Mouse (Mus musculus) heart, adult 2 months (tissue): ENCODE results near the gene Rps8. TPM values are rescaled to one million over a fixed set of nuclear protein-coding genes. Genes with fewer than 3 reads are reported as not detected.
A peak's percentile ranks its signal among the peaks of the same experiment; 100 is the strongest.
"Not testable (repeated sequence)": the region's sequence is repeated elsewhere in the genome, so short reads cannot be mapped to it uniquely, and the experiment has no call there.

Experiments
- DNase-seq, 2 experiments: peaks; one replicate each; pipeline ENCODE4 v3.0.0; 2021
- H3K27ac ChIP-seq: fragments of 200-600 bp; 2 replicates; pipeline ENCODE4 v1.8.1; 2022
- H3K27me3 ChIP-seq: fragments of 200-500 bp; 2 replicates; pipeline ENCODE4 v1.6.1; 2012; ENCODE audit warnings: mild to moderate bottlenecking, low read length, inconsistent platforms, mixed read lengths; ENCODE audit not compliant: control insufficient read depth, insufficient read depth
- H3K36me3 ChIP-seq: fragments of 200-500 bp; 2 replicates; pipeline ENCODE4 v1.6.1; 2012; ENCODE audit warnings: low read length, inconsistent platforms; ENCODE audit not compliant: control insufficient read depth, insufficient read depth
- H3K4me1 ChIP-seq: fragments of 200-500 bp; 2 replicates; pipeline ENCODE4 v1.6.1; 2011; ENCODE audit warnings: low read length; ENCODE audit not compliant: control insufficient read depth, insufficient read depth
- H3K4me3 ChIP-seq: fragments of 200-600 bp; 2 replicates; pipeline ENCODE4 v1.8.1; 2022
- H3K79me2 ChIP-seq: fragments of 200-500 bp; replicated peaks from 2 replicates; pipeline ENCODE4 v1.6.1; 2012; ENCODE audit warnings: mild to moderate bottlenecking, inconsistent platforms, low read length, moderate library complexity, mixed read lengths; ENCODE audit not compliant: control insufficient read depth, insufficient read depth
- H3K9ac ChIP-seq: fragments of 200-500 bp; 2 replicates; pipeline ENCODE4 v1.6.1; 2012; ENCODE audit warnings: low read depth, mild to moderate bottlenecking, control low read depth, inconsistent platforms, low read length, mixed read lengths
- CTCF ChIP-seq: fragments of 200-600 bp; IDR thresholded peaks from 2 replicates; pipeline ENCODE4 v1.8.1; 2022; ENCODE audit warnings: antibody characterized with exemption, mild to moderate bottlenecking, moderate library complexity
- EP300 ChIP-seq: fragments of 200-500 bp; IDR thresholded peaks from 2 replicates; pipeline ENCODE4 v1.6.1; 2011; ENCODE audit warnings: low read depth, low read length, control low read depth; ENCODE audit not compliant: insufficient read depth
- POLR2A ChIP-seq: fragments of 200-500 bp; IDR thresholded peaks from 2 replicates; pipeline ENCODE4 v1.6.1; 2011; ENCODE audit warnings: mild to moderate bottlenecking, low read depth, low read length, control low read depth; ENCODE audit not compliant: insufficient read depth
- WGBS: fragments of 180-500 bp; shearing (Covaris S2); methylation state at CpG from one replicate; pipeline ENCODE4 v1.1.7; 2018; 5-methylcytosine and 5-hydroxymethylcytosine counted together
- intact Hi-C: fragments of 180-260 bp; cut with DNase I; formaldehyde crosslinking; loops from one replicate; pipeline ENCODE4 v1.15.1; 2025
- polyA plus RNA-seq: library from polyadenylated mRNA; depleted of rRNA; stranded (reverse); fragments of >200 nt; gene quantifications from 2 replicates; pipeline ENCODE4 v1.2.3, GENCODE M21; 2012
- total RNA-seq, 2 experiments: library from RNA; stranded (reverse); gene quantifications; 2 replicates each; pipeline ENCODE4 v1.2.3; 2021

The Rps8 gene
- total and polyA plus RNA-seq, 3 experiments: 315 to 608 (median 553) TPM

DNA sequence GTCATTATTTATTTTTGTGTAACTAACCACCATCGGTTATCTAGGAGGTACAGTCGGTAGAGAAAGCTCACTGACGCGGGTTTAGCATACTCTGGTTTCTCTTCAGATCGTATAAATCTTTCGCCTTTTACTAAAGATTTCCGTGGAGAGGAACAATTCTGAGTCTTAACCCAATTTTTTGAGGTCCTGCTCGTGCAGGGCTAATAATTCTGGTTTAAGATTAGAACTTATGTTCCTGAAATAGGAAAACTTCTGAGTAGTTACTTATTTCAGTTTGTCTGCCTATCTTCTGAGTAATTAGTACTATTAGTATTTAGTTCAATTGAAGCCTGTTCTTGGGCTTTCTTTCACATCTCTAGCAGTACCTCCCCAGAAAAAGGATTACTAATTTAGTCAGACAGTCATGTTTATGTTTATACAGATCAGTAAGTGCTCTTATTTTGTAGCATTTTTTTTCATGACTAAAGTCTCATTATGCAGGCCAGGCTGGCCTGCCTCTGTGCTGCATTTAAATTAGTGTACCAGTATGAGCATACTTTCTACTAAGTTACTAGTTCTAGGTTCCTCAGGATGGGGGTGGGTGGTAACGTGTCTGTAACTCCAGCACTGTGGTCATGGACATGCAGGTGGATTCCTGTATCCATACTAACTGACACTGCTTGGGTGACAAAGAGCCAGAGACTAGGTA lies 34.0 kb upstream of the Rps8 start:
- 2% methylated on average over 9 of the region's 9 CpGs for WGBS
- Histone ChIP-seq H3K27ac (peak overlapping the region; percentile 98), H3K4me1 (peaks cover 6% of the 10 kb centered on the region), H3K9ac (peak overlapping the region; percentile 92), H3K36me3 (no peaks in the 10 kb centered on the region), H3K27me3 (no peaks in the 10 kb centered on the region), H3K4me3 (peak overlapping the region; percentile 53), H3K79me2 (no peaks in the 10 kb centered on the region)
- intact Hi-C loops: no loop called here
- TF ChIP-seq POLR2A: peak; percentile 81
- no peak for TF ChIP-seq CTCF
- peak; percentile 13 to 37 for DNase-seq

DNA sequence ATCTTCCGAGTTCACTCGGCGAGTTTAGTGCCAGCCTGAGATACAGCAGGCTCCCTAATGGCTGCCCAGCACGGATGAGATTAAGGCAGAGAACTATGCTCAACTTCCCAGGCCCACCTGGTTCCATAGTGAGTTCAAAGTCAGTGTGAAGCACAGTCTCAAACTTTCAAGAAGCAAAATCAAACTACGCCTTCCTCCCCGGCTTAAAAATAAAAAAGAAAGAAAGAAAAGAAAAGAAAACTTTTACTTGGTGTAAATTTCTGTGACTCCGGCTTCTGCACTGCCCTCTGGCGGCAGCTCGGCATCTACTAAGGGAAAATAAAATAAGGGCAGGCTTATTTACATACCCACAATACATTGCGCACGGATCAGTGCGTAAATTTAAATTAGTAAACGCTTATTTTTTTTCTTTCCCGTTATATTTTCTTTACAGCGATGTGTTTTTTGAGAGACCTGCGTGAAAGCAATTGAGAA lies 33.4 kb upstream of the Rps8 start:
- 1% methylated on average over 16 of the region's 16 CpGs for WGBS
- Histone ChIP-seq H3K9ac (peak overlapping the region; percentile 85), H3K27ac (peak overlapping the region; percentile 98), H3K4me3 (peak overlapping the region; percentile 53), H3K4me1 (peaks cover 6% of the 10 kb centered on the region), H3K27me3 (no peaks in the 10 kb centered on the region), H3K36me3 (no peaks in the 10 kb centered on the region), H3K79me2 (no peaks in the 10 kb centered on the region)
- TF ChIP-seq EP300: no peak
- TF ChIP-seq POLR2A: no peak
- TF ChIP-seq CTCF: peak; percentile 93
- DNase-seq: peak; percentile 85 to 87
- intact Hi-C loops: no loop called here

DNA sequence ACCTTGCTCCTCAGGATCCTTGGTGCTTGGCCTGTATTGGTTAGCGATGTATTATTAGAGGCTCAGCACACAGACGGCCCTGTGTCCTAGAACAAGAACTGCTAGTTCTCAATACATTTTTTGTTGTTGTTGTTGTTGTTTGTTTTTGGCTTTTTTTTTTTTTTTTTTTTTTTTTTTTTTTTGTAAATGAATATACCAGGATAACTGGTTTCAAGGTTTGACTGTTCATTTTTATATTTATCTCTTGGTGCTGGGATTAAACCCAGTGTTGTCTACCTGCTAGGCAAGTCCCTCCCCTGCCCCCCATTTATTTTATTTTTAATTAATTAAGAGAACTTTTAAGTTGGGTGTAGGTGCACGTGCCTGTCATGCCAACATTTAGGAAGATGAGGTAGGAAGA lies 32.9 kb upstream of the Rps8 start:
- Histone ChIP-seq H3K79me2 (no peaks in the 10 kb centered on the region), H3K4me1 (peaks cover 6% of the 10 kb centered on the region), H3K4me3 (peak overlapping the region; percentile 53), H3K27ac (peak overlapping the region; percentile 98), H3K27me3 (no peaks in the 10 kb centered on the region), H3K36me3 (no peaks in the 10 kb centered on the region), H3K9ac (peak overlapping the region; percentile 85)
- DNase-seq: no peak
- no peak for TF ChIP-seq CTCF
- TF ChIP-seq POLR2A: no peak
- TF ChIP-seq EP300: no peak
- intact Hi-C loops: no loop called here
- 54% methylated on average over 3 of the region's 3 CpGs for whole genome bisulfite sequencing

DNA sequence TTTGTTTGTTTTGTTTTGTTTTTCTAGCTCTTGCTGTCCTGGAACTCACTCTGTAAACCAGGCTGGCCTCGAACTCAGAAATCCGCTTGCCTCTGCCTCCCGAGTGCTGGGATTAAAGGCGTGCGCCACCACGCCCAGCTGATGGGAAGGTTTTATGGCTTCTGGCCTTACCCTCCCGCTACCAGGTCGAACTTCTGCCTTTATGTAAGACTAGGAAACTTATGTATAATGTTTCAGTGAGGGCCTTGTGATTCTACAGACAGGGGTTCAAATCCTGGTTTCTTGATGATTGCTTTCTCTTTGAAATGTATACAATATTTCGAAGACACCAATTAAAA lies 26.7 kb upstream of the Rps8 start:
- not testable (repeated sequence) for H3K4me1 ChIP-seq, H3K36me3 ChIP-seq, DNase-seq, H3K79me2 ChIP-seq, H3K27me3 ChIP-seq
- peak overlapping the region; percentile 63 for H3K9ac ChIP-seq
- intact Hi-C loops: loop anchor here (2.0 kb wide), 2 partner anchors 26 to 62 kb away; partner anchors contain the start of gene Rps8
- peak overlapping the region; percentile 64 for H3K4me3 ChIP-seq
- H3K27ac ChIP-seq: peak overlapping the region; percentile 85
- WGBS: 11% methylated on average over 9 of the region's 9 CpGs

DNA sequence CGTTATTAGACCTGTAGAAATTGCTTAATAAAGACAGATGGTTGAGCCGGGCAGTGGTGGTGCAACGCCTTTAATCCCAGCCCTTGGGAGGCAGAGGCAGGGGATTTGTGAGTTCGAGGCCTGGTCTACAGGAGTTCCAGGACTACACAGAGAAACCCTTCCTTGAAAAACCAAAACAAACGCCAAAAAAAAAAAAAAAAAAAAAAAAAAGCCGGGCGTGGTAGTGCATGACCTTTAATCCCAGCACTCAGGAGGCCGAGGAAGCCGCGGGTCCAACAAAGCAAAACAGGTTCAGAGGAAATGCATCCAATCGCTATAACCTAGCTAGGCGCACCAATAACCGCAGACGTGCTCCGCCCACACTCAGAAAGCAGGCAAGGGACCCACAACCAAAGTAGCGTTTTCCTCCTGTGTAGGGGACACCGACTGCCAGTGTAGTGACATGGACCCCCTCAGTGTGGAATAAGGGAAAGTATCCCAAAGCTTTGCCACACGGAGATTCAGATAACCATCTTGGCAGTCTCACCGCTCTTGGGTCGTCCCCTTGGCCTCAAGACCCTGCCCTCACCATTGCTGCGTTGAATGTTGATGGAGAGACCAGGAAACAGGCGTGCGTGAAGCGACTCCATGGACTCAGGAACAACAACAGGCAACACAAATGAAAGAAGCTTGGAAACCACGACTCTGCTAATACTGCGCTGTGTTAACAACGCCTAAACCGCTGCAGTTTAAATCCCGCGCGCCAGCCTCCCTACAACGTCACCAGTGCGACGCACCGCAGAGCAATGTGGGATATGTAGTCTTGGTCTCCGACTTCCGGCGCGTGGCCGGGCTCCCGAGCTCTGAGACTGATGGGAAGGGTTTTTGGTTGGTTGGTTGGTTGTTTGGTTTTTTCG lies 26.1 kb upstream of the Rps8 start, which contains the start of gene Kif2c:
TSS of gene Kif2c (minus strand) at position 777 of the 896 bp plus-strand sequence.
- H3K36me3 ChIP-seq: no peaks in the 10 kb centered on the region
- H3K4me1 ChIP-seq: peaks cover 1% of the 10 kb centered on the region; the same call in 1 of the 2 replicates
- H3K27me3 ChIP-seq: no peaks in the 10 kb centered on the region
- H3K4me3 ChIP-seq: peak within 1 kb of the TSS; percentile 64
- no peaks in the 10 kb centered on the region for H3K79me2 ChIP-seq
- WGBS: 1% methylated on average over 42 of the region's 42 CpGs
- intact Hi-C loops: loop anchor here (2.0 kb wide), 2 partner anchors 25 to 61 kb away; partner anchors contain the start of gene Rps8
- peak; percentile 91 to 97 for DNase-seq
- H3K9ac ChIP-seq: peak within 1 kb of the TSS; percentile 63
- H3K27ac ChIP-seq: peak within 1 kb of the TSS; percentile 85
- TF ChIP-seq EP300 (no peak), POLR2A (peak; percentile 68), CTCF (peak; percentile 31)

GRCm38 (mm10) chr4:117169936-117170335 lies 13.9 kb upstream of the Rps8 start:
- WGBS: 80% methylated on average over 5 of the region's 5 CpGs
- Histone ChIP-seq H3K36me3 (no peaks in the 10 kb centered on the region), H3K4me3 (no peak overlapping the region), H3K27ac (no peak overlapping the region), H3K9ac (no peak overlapping the region), H3K79me2 (no peaks in the 10 kb centered on the region), H3K27me3 (no peaks in the 10 kb centered on the region), H3K4me1 (no peaks in the 10 kb centered on the region)
- DNase-seq: no peak
- TF ChIP-seq POLR2A: no peak
- no peak for TF ChIP-seq CTCF
- no peak for TF ChIP-seq EP300
- intact Hi-C loops: no loop called here
